Mouse (Mus musculus) ES-Bruce4 (cell line): ENCODE results near the gene Tnfsf10.

Source experiments
- CTCF ChIP-seq: IDR thresholded peaks from one replicate; pipeline ENCODE4 v1.8.1; 2011; ENCODE audit warnings: low read depth, low read length
- EP300 ChIP-seq: IDR thresholded peaks from 2 replicates; pipeline ENCODE4 v1.6.1; 2011; ENCODE audit warnings: low read depth, low read length; ENCODE audit not compliant: insufficient read depth
- POLR2A ChIP-seq: IDR thresholded peaks from one replicate; pipeline ENCODE4 v1.8.1; 2011; ENCODE audit warnings: low read length; ENCODE audit not compliant: insufficient read depth

GRCm38 (mm10) chr3:27323551-27323950 lies 6.7 kb downstream of the Tnfsf10 start:
- no peak for TF ChIP-seq POLR2A
- no peak for TF ChIP-seq CTCF
- TF ChIP-seq EP300, result no peak
